Mouse (Mus musculus): Measurements from ENCODE around the gene Serpinb1a. TPM values are rescaled to one million over a fixed set of nuclear protein-coding genes. Genes with fewer than 3 reads are reported as not detected.
A peak's percentile ranks its signal among the peaks of the same experiment; 100 is the strongest.
"Not testable (repeated sequence)": the region's sequence is repeated elsewhere in the genome, so short reads cannot be mapped to it uniquely, and the experiment has no call there.

Gene Serpinb1a
- polyA plus RNA-seq, 1 experiment from 2014 or later: 10.1 TPM

- 52% methylated on average over 2 of the region's 2 CpGs for WGBS
- no peak overlapping the region for H3K4me3 ChIP-seq (ENCODE audit: low read depth, low read length)
- no peaks in the 10 kb centered on the region for H3K9me3 ChIP-seq (ENCODE audit: control insufficient read depth, low read length)
- no peak overlapping the region for H3K27ac ChIP-seq (ENCODE audit: low read depth, low read length)
- no peaks in the 10 kb centered on the region for H3K27me3 ChIP-seq (replicated peaks; ENCODE audit: control insufficient read depth, insufficient read depth, low read length)
- ATAC-seq (replicated peaks; ENCODE audit: low FRiP score) (no peak), DNase-seq (ENCODE audit: low spot score) (no peak)
- no peaks in the 10 kb centered on the region for H3K36me3 ChIP-seq (ENCODE audit: control insufficient read depth, insufficient read depth, low read length)
- no peak overlapping the region for H3K4me2 ChIP-seq
- H3K4me1 ChIP-seq (replicated peaks; ENCODE audit: control insufficient read depth, insufficient read depth, low read length): no peaks in the 10 kb centered on the region
- no peak overlapping the region for H3K9ac ChIP-seq (ENCODE audit: low read depth, low read length)
Observed at GRCm38 (mm10) chr13:32867030-32867429, 16.0 kb upstream of the Serpinb1a start.

DNA sequence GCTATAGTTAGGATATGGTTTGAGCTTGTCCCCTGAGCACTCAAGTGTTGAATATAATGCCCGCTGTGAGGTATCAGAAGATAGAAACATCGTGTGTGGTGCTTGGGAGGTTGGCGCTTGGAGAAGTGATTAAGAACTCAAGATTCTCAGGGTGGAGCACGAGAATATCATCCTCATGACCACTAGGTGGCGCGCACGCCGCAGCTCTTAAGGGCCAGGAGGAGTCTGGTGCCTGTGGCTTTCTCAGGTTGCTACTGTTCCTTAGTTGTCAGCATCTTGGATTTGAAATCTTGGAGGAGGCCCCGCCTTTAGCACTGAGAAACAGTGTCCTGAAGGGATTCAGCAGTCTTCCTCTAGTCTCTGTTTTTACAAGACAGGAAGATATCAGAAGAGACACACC, 15.5 kb upstream of the Serpinb1a start:
- H3K27ac ChIP-seq (ENCODE audit: low read depth, low read length): no peak overlapping the region
- WGBS: 6% methylated on average over 9 of the region's 9 CpGs
- H3K4me1 ChIP-seq (replicated peaks; ENCODE audit: control insufficient read depth, insufficient read depth, low read length): no peaks in the 10 kb centered on the region
- H3K27me3 ChIP-seq (replicated peaks; ENCODE audit: control insufficient read depth, insufficient read depth, low read length): no peaks in the 10 kb centered on the region
- H3K4me3 ChIP-seq (ENCODE audit: low read depth, low read length): no peak overlapping the region
- ATAC-seq (replicated peaks; ENCODE audit: low FRiP score): no peak
- H3K36me3 ChIP-seq (ENCODE audit: control insufficient read depth, insufficient read depth, low read length): no peaks in the 10 kb centered on the region
- peak; percentile 49 for DNase-seq (ENCODE audit: low spot score)
- no peaks in the 10 kb centered on the region for H3K9me3 ChIP-seq (ENCODE audit: control insufficient read depth, low read length)
- H3K9ac ChIP-seq (ENCODE audit: low read depth, low read length): no peak overlapping the region
- H3K4me2 ChIP-seq: no peak overlapping the region

GRCm38 (mm10) chr13:32865591-32865990, 14.6 kb upstream of the Serpinb1a start:
- Histone ChIP-seq H3K4me1 (replicated peaks; ENCODE audit: control insufficient read depth, insufficient read depth, low read length) (no peaks in the 10 kb centered on the region), H3K4me2 (no peak overlapping the region), H3K9me3 (ENCODE audit: control insufficient read depth, low read length) (no peaks in the 10 kb centered on the region), H3K36me3 (ENCODE audit: control insufficient read depth, insufficient read depth, low read length) (no peaks in the 10 kb centered on the region), H3K27me3 (replicated peaks; ENCODE audit: control insufficient read depth, insufficient read depth, low read length) (no peaks in the 10 kb centered on the region), H3K27ac (ENCODE audit: low read depth, low read length) (no peak overlapping the region), H3K9ac (ENCODE audit: low read depth, low read length) (no peak overlapping the region), H3K4me3 (ENCODE audit: low read depth, low read length) (no peak overlapping the region)
- no peak for DNase-seq (ENCODE audit: low spot score)
- 60% methylated on average over 2 of the region's 2 CpGs for WGBS
- no peak for ATAC-seq (replicated peaks; ENCODE audit: low FRiP score)

GRCm38 (mm10) chr13:32864529-32864928, 13.5 kb upstream of the Serpinb1a start:
- not testable (repeated sequence) for H3K9me3 ChIP-seq (ENCODE audit: control insufficient read depth, low read length); H3K27ac ChIP-seq (ENCODE audit: low read depth, low read length); H3K36me3 ChIP-seq (ENCODE audit: control insufficient read depth, insufficient read depth, low read length); H3K9ac ChIP-seq (ENCODE audit: low read depth, low read length); DNase-seq (ENCODE audit: low spot score); H3K4me1 ChIP-seq (replicated peaks; ENCODE audit: control insufficient read depth, insufficient read depth, low read length); H3K4me2 ChIP-seq; H3K4me3 ChIP-seq (ENCODE audit: low read depth, low read length); H3K27me3 ChIP-seq (replicated peaks; ENCODE audit: control insufficient read depth, insufficient read depth, low read length); ATAC-seq (replicated peaks; ENCODE audit: low FRiP score)
- 66% methylated on average over 3 of the region's 3 CpGs for WGBS

DNA sequence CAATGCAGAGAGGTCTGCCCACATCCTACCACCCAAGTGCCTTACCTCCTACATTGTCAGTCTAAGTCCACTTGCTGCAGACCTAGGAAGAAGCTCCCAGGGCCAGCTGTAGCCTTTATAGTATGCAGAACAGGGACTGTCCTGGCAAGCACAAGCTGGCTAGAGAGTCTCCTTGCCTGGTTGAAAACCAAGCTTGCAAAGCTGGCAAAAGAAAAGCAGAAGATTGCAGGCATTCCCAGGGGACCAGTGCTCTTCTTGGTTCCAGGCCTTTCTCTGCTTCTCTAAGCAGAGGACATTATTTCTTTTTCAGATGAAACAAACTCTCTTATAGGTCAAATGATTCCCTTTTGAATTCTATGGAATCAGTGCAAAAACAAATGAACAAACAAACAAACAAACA, 12.5 kb upstream of the Serpinb1a start:
- H3K4me1 ChIP-seq (replicated peaks; ENCODE audit: control insufficient read depth, insufficient read depth, low read length): no peaks in the 10 kb centered on the region
- H3K27ac ChIP-seq (ENCODE audit: low read depth, low read length): no peak overlapping the region
- no peaks in the 10 kb centered on the region for H3K36me3 ChIP-seq (ENCODE audit: control insufficient read depth, insufficient read depth, low read length)
- H3K4me2 ChIP-seq: no peak overlapping the region
- H3K9ac ChIP-seq (ENCODE audit: low read depth, low read length): no peak overlapping the region
- no peaks in the 10 kb centered on the region for H3K9me3 ChIP-seq (ENCODE audit: control insufficient read depth, low read length)
- DNase-seq (ENCODE audit: low spot score) (no peak), ATAC-seq (replicated peaks; ENCODE audit: low FRiP score) (no peak)
- no peaks in the 10 kb centered on the region for H3K27me3 ChIP-seq (replicated peaks; ENCODE audit: control insufficient read depth, insufficient read depth, low read length)
- no peak overlapping the region for H3K4me3 ChIP-seq (ENCODE audit: low read depth, low read length)

- Histone ChIP-seq H3K27me3 (replicated peaks; ENCODE audit: control insufficient read depth, insufficient read depth, low read length) (no peaks in the 10 kb centered on the region), H3K4me1 (replicated peaks; ENCODE audit: control insufficient read depth, insufficient read depth, low read length) (no peaks in the 10 kb centered on the region), H3K9me3 (ENCODE audit: control insufficient read depth, low read length) (no peaks in the 10 kb centered on the region), H3K4me3 (ENCODE audit: low read depth, low read length) (no peak overlapping the region), H3K4me2 (no peak overlapping the region), H3K27ac (ENCODE audit: low read depth, low read length) (no peak overlapping the region), H3K36me3 (ENCODE audit: control insufficient read depth, insufficient read depth, low read length) (no peaks in the 10 kb centered on the region), H3K9ac (ENCODE audit: low read depth, low read length) (no peak overlapping the region)
- ATAC-seq (replicated peaks; ENCODE audit: low FRiP score): no peak
- DNase-seq (ENCODE audit: low spot score): no peak
- 68% methylated on average over 3 of the region's 3 CpGs for WGBS
Observed at GRCm38 (mm10) chr13:32860821-32861220, 9.8 kb upstream of the Serpinb1a start.

DNA sequence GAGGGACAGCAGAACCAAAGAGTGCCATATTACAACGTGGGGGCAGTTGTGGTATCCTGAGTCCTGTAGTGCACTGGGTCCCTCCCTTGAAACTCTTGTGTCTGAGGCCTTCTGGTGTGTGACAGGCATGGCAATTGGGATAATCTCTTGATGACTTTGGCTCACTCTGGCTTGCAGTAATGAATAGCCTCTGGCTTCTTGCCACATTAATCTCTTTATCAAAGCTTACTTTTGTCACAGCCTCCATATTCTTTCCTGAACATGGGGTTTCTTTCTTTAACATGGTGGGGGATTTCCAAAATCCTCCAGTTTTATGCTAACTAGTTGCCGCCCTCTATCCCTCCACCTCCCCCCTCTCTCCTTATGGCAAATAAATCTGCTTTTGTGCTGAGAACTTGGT, 2.1 kb upstream of the Serpinb1a start:
- Histone ChIP-seq H3K4me3 (ENCODE audit: low read depth, low read length) (no peak overlapping the region), H3K4me2 (no peak overlapping the region), H3K9me3 (ENCODE audit: control insufficient read depth, low read length) (no peaks in the 10 kb centered on the region), H3K4me1 (replicated peaks; ENCODE audit: control insufficient read depth, insufficient read depth, low read length) (no peaks in the 10 kb centered on the region), H3K27me3 (replicated peaks; ENCODE audit: control insufficient read depth, insufficient read depth, low read length) (no peaks in the 10 kb centered on the region), H3K36me3 (ENCODE audit: control insufficient read depth, insufficient read depth, low read length) (no peaks in the 10 kb centered on the region), H3K9ac (ENCODE audit: low read depth, low read length) (no peak overlapping the region), H3K27ac (ENCODE audit: low read depth, low read length) (no peak overlapping the region)
- DNase-seq (ENCODE audit: low spot score) (no peak), ATAC-seq (replicated peaks; ENCODE audit: low FRiP score) (no peak)
- 56% methylated on average over 2 of the region's 2 CpGs for WGBS

GRCm38 (mm10) chr13:32852539-32852938, 1.6 kb upstream of the Serpinb1a start:
- DNase-seq (ENCODE audit: low spot score) (no peak), ATAC-seq (replicated peaks; ENCODE audit: low FRiP score) (no peak)
- Histone ChIP-seq H3K27ac (ENCODE audit: low read depth, low read length) (no peak overlapping the region), H3K4me2 (no peak overlapping the region), H3K9me3 (ENCODE audit: control insufficient read depth, low read length) (no peaks in the 10 kb centered on the region), H3K4me1 (replicated peaks; ENCODE audit: control insufficient read depth, insufficient read depth, low read length) (no peaks in the 10 kb centered on the region), H3K4me3 (ENCODE audit: low read depth, low read length) (no peak overlapping the region), H3K9ac (ENCODE audit: low read depth, low read length) (no peak overlapping the region), H3K27me3 (replicated peaks; ENCODE audit: control insufficient read depth, insufficient read depth, low read length) (no peaks in the 10 kb centered on the region), H3K36me3 (ENCODE audit: control insufficient read depth, insufficient read depth, low read length) (no peaks in the 10 kb centered on the region)
- WGBS: 82% methylated on average over 4 of the region's 4 CpGs

DNA sequence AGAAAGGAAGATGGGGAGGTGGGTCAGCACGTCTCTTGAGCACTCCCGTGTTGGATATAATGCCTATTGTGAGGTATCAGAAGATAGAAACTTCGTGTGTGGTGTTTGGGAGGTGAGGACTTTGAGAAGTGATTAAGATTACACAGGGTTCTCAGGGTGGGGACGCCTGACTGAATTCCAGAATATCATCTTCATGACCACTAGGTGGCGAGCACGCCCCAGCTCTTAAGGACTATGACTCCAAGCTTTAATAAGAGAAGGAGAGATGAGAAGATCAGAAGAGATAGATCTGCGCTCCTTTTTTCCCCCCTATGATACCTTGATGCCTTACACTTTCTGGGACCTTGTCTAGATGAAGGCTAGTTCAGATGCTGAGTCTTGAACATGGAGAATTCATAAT, 982 bp upstream of the Serpinb1a start:
- 10% methylated on average over 7 of the region's 7 CpGs for WGBS
- no peak overlapping the region for H3K9ac ChIP-seq (ENCODE audit: low read depth, low read length)
- no peak overlapping the region for H3K4me2 ChIP-seq
- no peak overlapping the region for H3K27ac ChIP-seq (ENCODE audit: low read depth, low read length)
- no peak for DNase-seq (ENCODE audit: low spot score)
- no peaks in the 10 kb centered on the region for H3K4me1 ChIP-seq (replicated peaks; ENCODE audit: control insufficient read depth, insufficient read depth, low read length)
- H3K4me3 ChIP-seq (ENCODE audit: low read depth, low read length): no peak overlapping the region
- H3K27me3 ChIP-seq (replicated peaks; ENCODE audit: control insufficient read depth, insufficient read depth, low read length): no peaks in the 10 kb centered on the region
- no peaks in the 10 kb centered on the region for H3K36me3 ChIP-seq (ENCODE audit: control insufficient read depth, insufficient read depth, low read length)
- peak; percentile 51; the same call in 1 of the 2 replicates for ATAC-seq (replicated peaks; ENCODE audit: low FRiP score)
- no peaks in the 10 kb centered on the region for H3K9me3 ChIP-seq (ENCODE audit: control insufficient read depth, low read length)
